Mouse (Mus musculus) CH12.LX (cell line): ENCODE data around the gene Npr3.

Experiments used
- CTCF ChIP-seq, 2 experiments: IDR thresholded peaks in 1 of 2; conservative IDR thresholded peaks in 1 of 2; 2 replicates each; pipeline ENCODE4 v1.5.1; 2011 to 2012; ENCODE audit warnings: low read depth in 2 of 2, low read length in 2 of 2, improper control_type of control experiment in 1 of 2, inconsistent platforms in 1 of 2, mild to moderate bottlenecking in 1 of 2, moderate library complexity in 1 of 2
- EP300 ChIP-seq: IDR thresholded peaks from 2 replicates; pipeline ENCODE4 v1.6.1; 2011; ENCODE audit warnings: low read length, improper control_type of control experiment
- JUND ChIP-seq: conservative IDR thresholded peaks from 2 replicates; pipeline ENCODE4 v1.6.1; 2011; ENCODE audit warnings: low read depth, low read length, improper control_type of control experiment
- POLR2A ChIP-seq: IDR thresholded peaks from 2 replicates; pipeline ENCODE4 v1.6.1; 2011; ENCODE audit warnings: low read depth, mild to moderate bottlenecking, improper control_type of control experiment, low read length
- RCOR1 ChIP-seq: conservative IDR thresholded peaks from 2 replicates; pipeline ENCODE4 v1.6.1; 2012; ENCODE audit warnings: low read depth, mild to moderate bottlenecking, inconsistent platforms, low read length, improper control_type of control experiment
- SMC3 ChIP-seq: IDR thresholded peaks from 2 replicates; pipeline ENCODE4 v1.6.1; 2011; ENCODE audit warnings: low read depth, low read length, improper control_type of control experiment
- TBP ChIP-seq: conservative IDR thresholded peaks from 2 replicates; pipeline ENCODE4 v1.6.1; 2011; ENCODE audit warnings: low read depth, low read length, improper control_type of control experiment
- TCF12 ChIP-seq: IDR thresholded peaks from 2 replicates; pipeline ENCODE4 v1.6.1; 2014; ENCODE audit warnings: low read depth, mild to moderate bottlenecking, inconsistent platforms, low read length, improper control_type of control experiment
- USF2 ChIP-seq: conservative IDR thresholded peaks from 2 replicates; pipeline ENCODE4 v1.6.1; 2011; ENCODE audit warnings: low read depth, low read length, improper control_type of control experiment
- ZC3H11A ChIP-seq: IDR thresholded peaks from 2 replicates; pipeline ENCODE4 v1.6.1; 2012; ENCODE audit warnings: low read depth, mild to moderate bottlenecking, inconsistent platforms, low read length, improper control_type of control experiment

- TF ChIP-seq CTCF (conservative IDR thresholded peaks at IDR 0.05 in 1 of 2, IDR thresholded peaks at IDR 0.05 in 1 of 2; ENCODE audit: low read depth in 2 of 2, low read length in 2 of 2) (no peak), USF2 (no peak), ZC3H11A (no peak), JUND (no peak), EP300 (no peak), TCF12 (no peak), RCOR1 (no peak), POLR2A (no peak), SMC3 (no peak), TBP (no peak)
These were observed 40.2 kb downstream of the Npr3 start for GRCm38 (mm10) chr15:11866918-11867317.
